Mouse (Mus musculus): ENCODE results near the gene Dnah8. TPM values are rescaled to one million over a fixed set of nuclear protein-coding genes. Genes with fewer than 3 reads are reported as not detected.

Dnah8 gene
- total RNA-seq, 4 experiments from 2014 or later = 0.37 to 0.81 (median 0.68) TPM

GRCm38 (mm10) chr17:30825731-30826304 lies 201.7 kb downstream of the Dnah8 start:
- no peak for DNase-seq

DNA sequence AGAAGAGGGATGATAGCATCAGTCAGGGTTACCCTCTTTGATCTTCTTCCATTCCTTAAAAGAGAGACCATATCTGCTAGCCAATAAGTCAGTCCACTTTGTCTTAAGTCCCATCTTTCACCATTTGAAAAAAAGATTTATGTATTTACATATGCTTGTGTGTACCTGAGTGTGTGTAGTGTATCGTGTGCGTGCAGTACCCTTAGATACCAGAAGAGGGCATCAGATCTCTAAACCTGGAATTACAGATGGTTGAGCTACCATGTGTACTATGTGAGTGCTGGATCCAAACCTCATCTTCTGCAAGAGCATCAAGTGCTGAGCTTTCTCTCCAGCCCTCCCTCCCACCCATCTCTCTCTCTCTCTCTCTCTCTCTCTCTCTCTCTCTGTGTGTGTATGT lies 207.0 kb downstream of the Dnah8 start:
- DNase-seq = no peak

- DNase-seq = no peak
Measured at GRCm38 (mm10) chr17:30835419-30835818, 211.3 kb downstream of the Dnah8 start.

- no peak for DNase-seq
Measured at GRCm38 (mm10) chr17:30837031-30837430, 212.9 kb downstream of the Dnah8 start.

GRCm38 (mm10) chr17:30840046-30840445 lies 215.9 kb downstream of the Dnah8 start:
- no peak for DNase-seq

DNA sequence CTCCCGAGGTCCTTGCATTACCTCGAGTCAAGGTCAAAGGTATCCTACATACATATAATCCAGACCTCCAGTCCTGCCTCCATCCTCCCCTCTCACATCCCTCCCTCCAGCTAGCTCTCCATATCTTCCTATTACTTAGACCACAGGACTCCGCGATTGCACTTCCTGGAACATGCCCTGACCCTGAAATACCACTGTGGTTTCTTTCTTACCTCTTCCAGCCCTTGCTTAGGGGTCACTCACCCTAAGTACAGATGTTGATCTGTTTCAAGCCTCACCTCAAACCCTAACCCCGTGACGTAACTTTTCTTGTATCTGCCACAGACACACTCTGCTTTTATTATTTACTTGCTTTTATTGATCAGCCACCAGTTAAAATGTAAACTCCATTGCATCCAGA lies 218.2 kb downstream of the Dnah8 start:
- no peak for DNase-seq

DNA sequence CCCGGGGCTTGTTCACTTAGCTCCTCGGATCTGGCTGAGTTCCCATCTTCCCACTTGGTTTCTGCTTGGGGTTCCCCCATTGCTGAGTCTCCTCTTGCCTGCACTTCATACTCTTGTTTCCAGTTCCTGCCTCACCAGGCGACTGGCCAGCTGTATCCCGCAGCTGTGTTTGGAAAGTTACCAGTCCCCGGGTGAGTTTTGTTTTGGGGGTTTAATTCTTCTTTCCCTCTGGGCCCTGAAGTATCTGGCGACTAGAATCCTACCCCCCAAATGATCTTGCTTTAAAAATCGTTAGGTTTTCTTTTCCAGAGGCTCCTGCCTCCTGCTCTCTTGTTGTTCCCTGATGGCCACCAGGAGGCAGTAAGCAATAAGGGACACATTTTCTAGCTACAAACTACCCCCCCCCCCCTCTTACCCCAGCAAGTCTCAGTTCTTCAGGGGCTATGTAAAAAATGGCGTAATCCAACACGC lies 220.2 kb downstream of the Dnah8 start:
- DNase-seq = no peak

- no peak for DNase-seq
Measured at GRCm38 (mm10) chr17:30847498-30847897, 223.3 kb downstream of the Dnah8 start.

GRCm38 (mm10) chr17:30848086-30848485 lies 223.9 kb downstream of the Dnah8 start:
- no peak for DNase-seq

GRCm38 (mm10) chr17:30848804-30849203 lies 224.7 kb downstream of the Dnah8 start:
- DNase-seq = no peak

GRCm38 (mm10) chr17:30849813-30850212 lies 225.7 kb downstream of the Dnah8 start:
- DNase-seq = no peak

- no peak for DNase-seq
Measured at GRCm38 (mm10) chr17:30852345-30852744, 228.2 kb downstream of the Dnah8 start.

GRCm38 (mm10) chr17:30857347-30857746 lies 233.2 kb downstream of the Dnah8 start:
- DNase-seq = no peak

DNA sequence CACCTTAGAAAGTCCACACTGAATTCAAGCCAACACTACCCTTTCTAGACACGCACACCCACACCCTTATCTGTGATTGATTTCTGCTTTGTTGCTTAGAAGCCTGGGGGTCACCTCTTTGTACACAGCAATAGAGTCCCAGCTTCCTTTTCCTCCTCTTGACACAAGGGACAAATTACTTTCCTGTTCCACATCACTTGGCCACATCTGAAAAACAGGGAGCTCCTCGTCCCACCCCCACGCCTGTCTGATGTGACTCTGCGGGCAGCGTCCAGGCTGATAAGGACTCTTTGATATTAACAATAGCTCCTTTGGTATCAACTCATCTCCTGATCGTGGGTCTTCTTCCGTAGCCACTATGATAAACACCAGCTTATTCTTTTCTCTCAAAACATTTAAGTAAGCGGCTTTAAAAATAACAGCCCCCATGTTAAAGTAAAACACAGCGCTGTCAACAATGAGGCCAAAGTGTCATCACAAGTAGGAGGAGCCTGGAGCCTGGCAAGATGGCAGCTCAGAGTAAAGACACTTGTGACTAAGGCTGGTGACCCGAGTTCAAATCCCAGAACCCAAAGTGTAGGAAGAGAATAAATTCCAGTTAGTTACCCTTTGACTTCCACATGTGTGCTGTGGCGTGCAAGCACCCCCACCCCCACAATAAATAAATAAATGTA lies 234.6 kb downstream of the Dnah8 start:
- DNase-seq = peak; percentile 33

DNA sequence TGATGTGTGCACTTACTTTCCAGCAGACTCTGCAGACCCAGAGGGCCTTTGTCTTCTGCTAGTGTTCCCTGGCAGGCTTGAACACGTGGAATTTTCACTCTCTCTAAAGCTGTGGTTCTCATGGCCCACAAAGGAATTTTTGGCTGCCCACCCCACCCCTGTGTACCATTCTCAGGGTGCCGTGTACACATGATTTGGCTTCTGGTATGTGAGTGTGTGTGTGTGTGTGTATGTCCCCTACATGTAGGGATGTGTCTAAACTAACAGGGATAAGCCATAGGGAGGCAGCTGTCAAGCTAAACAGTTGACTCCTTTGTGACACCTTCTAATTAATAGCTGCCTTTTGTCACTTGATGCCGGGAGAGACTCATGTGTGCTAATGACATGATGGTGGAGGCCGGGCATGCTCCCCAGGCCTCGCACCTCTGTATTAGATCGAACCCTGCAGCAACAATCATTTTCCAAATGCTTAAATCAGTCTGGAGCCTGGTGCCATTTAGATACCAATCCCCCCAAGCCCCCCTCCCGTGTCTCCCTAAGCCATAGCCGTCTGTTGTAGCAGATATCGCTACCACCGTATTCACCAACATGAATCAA lies 235.9 kb downstream of the Dnah8 start:
- no peak for DNase-seq

DNA sequence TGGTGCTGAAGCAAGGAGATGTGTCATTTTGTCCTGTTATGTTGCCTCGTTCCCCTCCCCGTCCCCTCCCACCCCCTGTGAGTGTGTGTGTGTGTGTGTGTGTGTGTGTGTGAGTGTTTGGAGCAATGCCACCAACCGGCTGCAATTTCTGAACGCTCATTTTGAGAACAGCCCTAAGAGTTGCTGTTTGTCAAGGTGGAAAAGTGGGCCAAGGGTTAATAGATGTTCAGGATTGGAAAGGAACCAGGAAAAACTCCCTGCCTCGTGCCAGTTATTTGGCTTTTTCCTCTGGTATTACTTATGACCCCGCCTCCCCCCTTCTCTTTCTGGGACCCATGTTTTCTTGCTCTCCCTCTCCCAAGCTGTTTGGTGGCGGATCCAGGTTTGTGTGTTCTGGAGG lies 236.5 kb downstream of the Dnah8 start:
- DNase-seq = no peak

DNA sequence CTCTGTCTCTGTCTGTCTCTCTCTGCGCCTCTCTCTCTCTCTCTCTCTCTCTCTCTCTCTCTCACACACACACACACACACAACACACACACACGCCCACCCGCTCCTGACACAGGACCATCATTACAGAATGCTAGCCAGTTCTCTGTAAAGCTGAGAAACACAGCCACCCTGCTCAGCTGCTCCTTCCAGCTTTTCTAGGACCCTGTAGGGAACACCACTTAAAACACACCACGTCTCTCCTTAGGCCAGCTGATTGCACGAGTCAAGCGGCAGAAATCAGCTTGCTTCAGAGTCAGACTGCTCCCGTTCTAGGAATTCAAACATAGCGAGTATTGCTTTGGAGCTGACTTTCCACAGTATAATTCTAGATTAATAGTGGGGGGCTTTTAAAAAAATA lies 242.1 kb downstream of the Dnah8 start:
- DNase-seq = no peak

DNA sequence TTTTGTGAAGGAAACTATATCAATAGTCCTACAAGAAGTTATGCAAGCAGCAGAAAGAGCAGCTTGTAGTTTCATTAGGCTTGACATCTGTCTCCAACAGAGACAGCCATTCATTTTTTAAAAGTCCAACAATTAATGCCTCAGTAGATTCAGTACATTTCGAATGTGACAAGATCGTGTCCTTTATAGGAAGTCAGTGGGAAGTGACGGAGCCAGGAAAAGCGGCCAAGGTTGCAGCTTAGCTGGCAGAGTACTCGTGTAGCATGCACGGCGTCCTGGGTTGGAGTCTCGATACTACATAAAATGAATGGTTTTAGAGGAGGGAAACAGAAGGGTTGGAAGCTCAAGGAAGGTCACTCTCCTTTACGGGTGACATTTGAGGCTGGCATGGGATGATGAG lies 242.8 kb downstream of the Dnah8 start:
- DNase-seq = peak; percentile 32

DNA sequence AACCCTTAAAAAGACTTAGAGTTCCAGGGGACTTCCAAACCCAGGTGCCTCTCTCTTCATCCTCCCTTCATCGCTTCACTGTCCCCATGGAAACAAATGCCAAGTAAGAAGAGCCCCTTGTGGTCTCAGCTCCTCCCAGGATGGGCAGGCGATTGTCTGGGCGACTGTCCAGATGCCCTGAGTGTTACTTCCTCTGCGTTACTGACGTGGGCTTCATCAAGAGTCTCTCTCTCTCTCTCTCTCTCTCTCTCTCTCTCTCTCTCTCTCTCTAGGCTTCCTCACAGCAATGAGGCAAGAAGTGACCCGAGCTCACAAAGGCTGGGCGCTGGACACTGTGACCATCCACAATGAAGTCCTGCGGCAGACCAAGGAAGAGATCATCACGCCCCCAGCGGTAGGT lies 246.9 kb downstream of the Dnah8 start:
- no peak for DNase-seq

- no peak for DNase-seq
Measured at GRCm38 (mm10) chr17:30874276-30874675, 250.1 kb downstream of the Dnah8 start.

- DNase-seq = no peak
Measured at GRCm38 (mm10) chr17:30877456-30877855, 253.3 kb downstream of the Dnah8 start.

DNA sequence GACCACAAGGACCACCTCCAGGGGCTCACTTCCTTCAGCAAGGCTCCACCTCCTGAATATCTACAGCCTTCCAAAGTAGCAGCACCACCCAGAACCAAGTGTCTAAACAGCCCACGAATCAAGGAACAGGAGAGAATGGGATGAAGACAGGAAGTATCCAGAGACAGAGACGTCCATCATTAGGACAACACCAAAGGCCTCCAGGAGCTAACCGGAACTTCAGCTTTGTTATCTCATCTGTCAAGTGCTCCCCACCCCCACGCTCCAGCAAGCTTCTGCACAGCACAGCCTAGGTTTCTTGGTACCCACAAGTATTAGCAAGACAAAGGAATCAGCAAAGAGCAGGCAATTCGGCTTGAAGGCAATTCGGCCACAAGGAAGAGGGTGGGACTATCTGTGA lies 254.5 kb downstream of the Dnah8 start:
- DNase-seq = no peak

GRCm38 (mm10) chr17:30880391-30880790 lies 256.2 kb downstream of the Dnah8 start:
- DNase-seq = no peak

GRCm38 (mm10) chr17:30881001-30881400 lies 256.8 kb downstream of the Dnah8 start:
- no peak for DNase-seq
